Mouse (Mus musculus): Measurements from ENCODE around the gene Dbt.

DNA sequence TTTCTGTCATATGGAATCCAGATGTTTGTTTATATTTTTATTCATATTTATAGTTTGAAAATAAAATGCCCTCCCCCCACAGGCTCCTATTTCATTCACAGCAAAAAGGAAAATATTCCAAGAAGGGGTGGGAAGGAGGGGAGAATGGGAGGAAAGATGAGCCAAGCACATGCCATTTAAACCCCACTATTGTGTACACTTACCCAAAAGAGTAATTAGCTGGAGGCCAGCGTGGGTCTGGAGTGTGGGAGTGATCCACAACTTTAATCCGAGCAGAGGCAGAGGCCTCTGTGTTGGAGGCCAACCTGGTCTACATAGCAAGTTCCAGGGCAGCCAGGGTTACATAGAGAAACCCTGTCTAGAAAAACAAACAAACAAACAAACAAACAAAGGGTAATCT is 48.6 kb upstream of the Dbt start:
- TF ChIP-seq CTCF (IDR thresholded peaks at IDR 0.05; ENCODE audit: low read depth) (no peak), EP300 (IDR thresholded peaks at IDR 0.05; ENCODE audit: low read depth) (no peak)

All from liver, postnatal 0 days (tissue).